Mouse (Mus musculus): ENCODE measurements around the gene Cops2.

- TF ChIP-seq POLR2A (IDR thresholded peaks at IDR 0.05; ENCODE audit: borderline replicate concordance, insufficient read depth, low read length) (no peak), CTCF (IDR thresholded peaks at IDR 0.05; ENCODE audit: borderline replicate concordance, insufficient read depth, low read depth, low read length) (no peak)
Observed at GRCm38 (mm10) chr2:125801947-125802346, 57.0 kb downstream of the Cops2 start.
